Mouse (Mus musculus) ES-E14 (cell line): ENCODE data around the gene Defb29. TPM values are rescaled to one million over a fixed set of nuclear protein-coding genes. Genes with fewer than 3 reads are reported as not detected.

ENCODE experiments used
- DNase-seq: peaks from one replicate; pipeline ENCODE4 v3.0.0-alpha.2; 2013; ENCODE audit warnings: low read depth, low spot score
- H3K27ac ChIP-seq: 2 replicates; pipeline ENCODE4 v1.5.1; 2012; ENCODE audit warnings: low read depth, mild to moderate bottlenecking, low read length, moderate library complexity, mixed read lengths; ENCODE audit not compliant: poor library complexity, insufficient read depth, severe bottlenecking
- H3K36me3 ChIP-seq: 2 replicates; pipeline ENCODE4 v1.6.1; 2012; ENCODE audit warnings: mild to moderate bottlenecking, low read length, moderate library complexity, mixed read lengths; ENCODE audit not compliant: control insufficient read depth, poor library complexity, insufficient read depth, severe bottlenecking
- H3K4me1 ChIP-seq, 2 experiments: fragments of 150-350 bp in 1 of 2; sonication (generic) in 1 of 2; 2 replicates each; pipeline ENCODE4 v1.6.1; 2012; ENCODE audit warnings: low read length in 2 of 2, mild to moderate bottlenecking in 1 of 2, mixed read lengths in 1 of 2; ENCODE audit not compliant: control insufficient read depth in 2 of 2, insufficient read depth in 2 of 2, poor library complexity in 1 of 2
- H3K4me3 ChIP-seq, 2 experiments: fragments of 150-350 bp in 1 of 2; sonication (generic) in 1 of 2; 2 replicates each; pipeline ENCODE4 v1.5.1; 2012; ENCODE audit warnings: low read length in 2 of 2, low read depth in 1 of 2, mild to moderate bottlenecking in 1 of 2, mixed read lengths in 1 of 2; ENCODE audit not compliant: insufficient read depth in 1 of 2, poor library complexity in 1 of 2, severe bottlenecking in 1 of 2
- H3K9ac ChIP-seq: 2 replicates; pipeline ENCODE4 v1.6.1; 2012; ENCODE audit warnings: low read depth, mild to moderate bottlenecking, low read length, mixed read lengths; ENCODE audit not compliant: poor library complexity, insufficient read depth, severe bottlenecking
- H3K9me3 ChIP-seq: fragments of 150-350 bp; sonication (generic); 2 replicates; pipeline ENCODE4 v1.6.1; 2012; ENCODE audit warnings: low read depth, mild to moderate bottlenecking, low read length; ENCODE audit not compliant: control insufficient read depth, insufficient read depth
- CHD2 ChIP-seq: IDR thresholded peaks from 2 replicates; pipeline ENCODE4 v1.6.1; 2014; ENCODE audit warnings: mild to moderate bottlenecking, low read depth, low read length, inconsistent platforms
- HCFC1 ChIP-seq: IDR thresholded peaks from 2 replicates; pipeline ENCODE4 v1.6.1; 2012; ENCODE audit warnings: low read length, inconsistent platforms, borderline replicate concordance; ENCODE audit not compliant: insufficient read depth
- MAFK ChIP-seq: IDR thresholded peaks from 2 replicates; pipeline ENCODE4 v1.6.1; 2014; ENCODE audit warnings: mild to moderate bottlenecking, low read depth, low read length, inconsistent platforms; ENCODE audit not compliant: insufficient read depth
- ZC3H11A ChIP-seq: IDR thresholded peaks from 2 replicates; pipeline ENCODE4 v1.6.1; 2012; ENCODE audit warnings: low read depth, mild to moderate bottlenecking, inconsistent platforms, low read length, borderline replicate concordance
- ZNF384 ChIP-seq: IDR thresholded peaks from 2 replicates; pipeline ENCODE4 v1.6.1; 2012; ENCODE audit warnings: low read depth, low read length, inconsistent platforms
- in situ Hi-C, 2 experiments: fragments of 600-800 bp; cut with MboI; formaldehyde crosslinking; loops; one replicate each; pipeline ENCODE4 v1.15.1; 2025; ENCODE audit warnings: low sequenced_read_pairs in 2 of 2, inconsistent platforms in 1 of 2; ENCODE audit not compliant: unreplicated experiment in 2 of 2
- total RNA-seq: library from RNA; depleted of rRNA; stranded (reverse); fragments of 300-350 nt; gene quantifications from 2 replicates; pipeline ENCODE4 v1.2.3, GENCODE M21; 2012; rRNA removed

Defb29 gene
- total RNA-seq, result not detected in 2 replicates

DNA sequence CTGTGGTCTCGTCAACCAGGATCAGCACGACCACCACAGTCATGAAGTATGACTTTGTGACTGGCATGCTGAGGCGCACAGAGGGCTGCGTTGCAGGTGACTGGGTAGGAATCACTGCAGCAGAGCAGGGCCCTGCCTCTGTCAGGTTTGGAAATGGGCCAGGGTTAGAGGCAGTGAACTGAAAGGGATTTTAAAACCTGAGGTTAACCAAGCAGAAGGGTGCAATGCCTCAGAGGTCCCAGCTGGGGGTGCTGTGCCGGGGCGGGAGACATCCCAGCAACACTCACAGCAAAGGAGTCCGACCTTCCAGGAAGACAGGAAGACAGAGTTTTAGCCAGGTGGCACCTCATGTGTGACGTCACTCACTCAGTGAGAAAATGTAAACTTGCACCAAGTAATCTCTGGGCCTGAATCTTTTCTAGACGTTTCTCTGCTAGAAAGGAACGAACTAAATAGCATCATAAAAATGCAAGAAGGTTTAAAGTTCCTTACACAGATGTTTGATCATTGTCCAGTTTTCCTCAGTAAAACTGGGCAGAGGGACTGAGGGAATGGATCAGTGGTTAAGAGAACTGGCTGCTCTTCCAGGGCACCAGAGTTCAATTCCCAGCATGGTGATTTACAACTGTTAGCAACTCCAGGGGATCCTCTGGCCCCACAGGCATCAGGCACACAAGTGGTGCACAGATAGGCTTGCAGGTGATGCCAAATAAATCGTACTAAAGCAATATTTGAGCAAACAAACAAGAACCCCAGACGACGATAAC is at the start of gene Defb29:
TSS of gene Defb29 (minus strand) at position 155 of the 767 bp plus-strand sequence.
- Histone ChIP-seq H3K9ac (no peak within 1 kb of the TSS), H3K27ac (no peak within 1 kb of the TSS), H3K9me3 (no peaks in the 10 kb centered on the region), H3K4me3 (no peak within 1 kb of the TSS), H3K4me1 (no peaks in the 10 kb centered on the region), H3K36me3 (no peaks in the 10 kb centered on the region)
- DNase-seq, result peak; percentile 40
- in situ Hi-C loops, result no loop called here
- TF ChIP-seq MAFK, result no peak
- TF ChIP-seq ZNF384, result no peak
- TF ChIP-seq CHD2, result no peak
- no peak for TF ChIP-seq HCFC1
- TF ChIP-seq ZC3H11A, result no peak

DNA sequence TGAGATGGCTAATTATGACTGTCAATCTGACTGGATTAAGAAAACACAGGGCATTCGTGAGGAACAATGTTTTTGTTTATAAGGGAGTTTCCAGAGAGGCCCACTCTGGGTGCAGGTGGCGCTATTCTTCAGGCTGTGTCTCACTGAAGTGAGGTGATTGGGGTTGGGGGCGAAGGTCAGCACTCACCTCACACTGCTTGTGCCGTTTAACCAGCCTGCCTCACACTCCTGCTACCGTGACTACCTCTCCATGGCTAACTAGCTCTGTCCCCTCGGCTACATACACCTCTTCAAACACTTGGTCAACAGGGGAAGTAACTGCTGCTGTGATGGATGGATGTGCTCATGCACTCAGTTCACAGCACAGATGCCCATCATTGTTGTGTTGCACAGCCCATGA is 49.1 kb upstream of the Defb29 start:
- no peak overlapping the region for H3K4me3 ChIP-seq
- H3K9me3 ChIP-seq, result no peaks in the 10 kb centered on the region
- no peak overlapping the region for H3K9ac ChIP-seq
- TF ChIP-seq ZNF384 (no peak), HCFC1 (no peak), CHD2 (no peak), ZC3H11A (no peak), MAFK (no peak)
- H3K36me3 ChIP-seq, result no peaks in the 10 kb centered on the region
- no peak for DNase-seq
- no peaks in the 10 kb centered on the region for H3K4me1 ChIP-seq
- no peak overlapping the region for H3K27ac ChIP-seq
- in situ Hi-C loops, result no loop called here

DNA sequence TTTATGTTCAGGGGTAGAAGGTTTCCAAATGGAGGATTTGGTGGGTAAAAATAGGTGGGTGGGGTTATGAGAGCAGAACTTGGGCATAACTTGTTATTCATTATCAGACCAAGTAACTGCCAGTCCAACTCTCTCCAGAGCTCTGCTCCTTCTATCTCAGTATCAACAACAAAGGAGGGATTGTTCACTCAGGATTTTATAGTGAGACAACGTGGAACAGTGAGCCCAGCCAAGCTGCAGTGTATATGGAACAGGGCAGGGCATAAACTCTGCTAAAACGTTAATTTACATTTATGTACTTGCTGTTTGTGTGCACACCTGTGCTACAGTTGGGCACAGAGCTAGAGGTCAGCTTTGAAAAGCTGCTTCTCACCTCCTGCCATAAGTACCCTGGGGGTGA is 48.6 kb upstream of the Defb29 start:
- Histone ChIP-seq H3K4me1 (no peaks in the 10 kb centered on the region), H3K27ac (no peak overlapping the region), H3K9ac (no peak overlapping the region), H3K36me3 (no peaks in the 10 kb centered on the region), H3K4me3 (no peak overlapping the region), H3K9me3 (no peaks in the 10 kb centered on the region)
- no peak for DNase-seq
- TF ChIP-seq HCFC1 (no peak), ZNF384 (no peak), ZC3H11A (no peak), MAFK (no peak), CHD2 (no peak)
- in situ Hi-C loops, result no loop called here

DNA sequence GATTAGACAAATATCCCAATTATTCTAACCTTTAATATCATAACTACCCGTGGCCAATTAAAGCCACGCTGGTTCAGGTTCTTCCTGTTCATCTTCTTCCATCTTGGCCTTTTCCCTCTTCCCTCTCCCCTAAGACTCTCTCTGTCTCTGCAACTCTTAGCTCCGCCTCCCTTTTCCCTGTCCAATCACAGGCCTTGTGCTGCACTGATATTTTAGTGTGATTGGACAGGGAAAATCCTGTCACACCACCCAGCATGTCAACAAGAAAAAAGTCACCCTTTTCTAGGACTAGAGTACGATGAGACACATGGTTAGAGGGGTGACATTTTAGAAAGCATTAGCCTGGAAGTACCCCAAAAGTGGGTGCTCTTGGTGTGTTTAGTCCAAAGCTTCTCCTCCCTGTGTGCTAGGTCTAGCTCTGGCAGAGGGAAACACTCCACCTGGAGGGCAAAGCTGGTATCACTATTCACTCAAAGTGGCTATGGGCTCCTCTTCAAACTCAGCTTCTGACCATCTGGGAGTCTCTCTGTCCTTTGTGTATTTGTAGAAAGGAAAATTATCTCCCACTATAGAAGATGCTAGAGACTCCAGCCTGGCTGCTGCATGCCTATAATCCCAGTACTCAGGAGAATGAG is 47.1 kb upstream of the Defb29 start:
- no peak overlapping the region for H3K9ac ChIP-seq
- no peaks in the 10 kb centered on the region for H3K36me3 ChIP-seq
- no peak overlapping the region for H3K27ac ChIP-seq
- TF ChIP-seq MAFK (no peak), CHD2 (no peak), ZC3H11A (no peak), HCFC1 (no peak), ZNF384 (no peak)
- in situ Hi-C loops, result no loop called here
- H3K4me1 ChIP-seq, result no peaks in the 10 kb centered on the region
- DNase-seq, result peak; percentile 55
- H3K9me3 ChIP-seq, result no peaks in the 10 kb centered on the region
- 0 out of 4 replicates have a peak overlapping the region, but pooled peaks of 1 of the 2 experiments have one; percentile 55 for H3K4me3 ChIP-seq
